Mouse (Mus musculus) gastrocnemius, postnatal 10 days (tissue): Measurements from ENCODE around the gene Gm21887. TPM values are rescaled to one million over a fixed set of nuclear protein-coding genes. Genes with fewer than 3 reads are reported as not detected.
"Not testable (repeated sequence)": the region's sequence is repeated elsewhere in the genome, so short reads cannot be mapped to it uniquely, and the experiment has no call there.

Experiments used
- DNase-seq: peaks from one replicate; pipeline ENCODE4 v3.0.0; 2021; ENCODE audit warnings: mixed read lengths
- long read RNA-seq, 2 experiments: library from polyadenylated mRNA; stranded (forward); transcript quantifications; one replicate each; pipeline ENCODE4 v2.0.0; 2021
- total RNA-seq, 2 experiments: library from RNA; stranded (reverse); gene quantifications; 2 replicates each; pipeline ENCODE4 v1.2.3; 2021

Gm21887 gene
- total RNA-seq: 10 to 100 TPM; 47.0 to 72.9 TPM
- long read RNA-seq, experiment 1, partial matches to known transcripts: 1 of 19 reads
- long read RNA-seq, experiment 1, other reads (novel, unspliced or antisense): 18 of 19 reads
- long read RNA-seq, experiment 2, partial matches to known transcripts: 2 of 5 reads
- long read RNA-seq, experiment 2, other reads (novel, unspliced or antisense): 3 of 5 reads

DNA sequence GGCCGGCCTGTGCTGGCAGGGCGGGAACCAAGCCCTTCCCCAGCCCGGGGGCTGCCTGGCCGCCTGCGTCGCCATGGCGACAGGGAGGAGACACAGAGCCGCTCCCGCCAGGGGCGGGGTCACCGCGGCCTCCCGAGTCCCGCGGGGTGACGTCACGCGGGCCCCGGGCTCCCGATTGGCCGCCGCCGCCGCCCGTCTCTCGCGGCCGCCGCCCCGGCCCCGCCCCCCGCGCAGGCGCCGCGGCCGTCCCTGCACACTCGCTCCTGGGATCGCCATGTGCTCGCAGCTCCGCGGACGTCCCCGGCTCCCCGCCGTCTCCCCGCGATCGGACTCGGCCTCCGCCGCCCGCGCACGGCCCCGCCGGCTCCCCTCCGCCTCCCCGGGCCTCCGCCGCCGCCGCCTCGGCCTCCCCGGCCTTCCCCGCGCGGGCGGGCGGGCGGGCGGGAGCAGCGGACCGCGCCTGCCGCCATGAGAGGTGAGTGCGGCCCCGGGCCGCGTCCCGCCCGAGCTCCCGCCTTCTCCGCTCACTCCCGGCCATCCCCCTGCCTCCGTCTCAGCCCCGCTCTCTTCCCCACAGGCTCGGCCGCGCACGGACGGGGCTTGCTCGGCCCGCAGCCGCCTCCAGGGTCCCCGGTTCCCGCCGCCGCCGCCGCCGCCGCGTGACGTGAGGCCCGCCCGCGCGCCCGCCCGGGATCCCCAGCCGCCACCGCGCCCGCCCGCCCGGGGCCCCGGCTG is at the start of gene Gm21887:
Gene Gm21887 (plus strand): TSS at position 644 of the 735 bp plus-strand sequence.
- peak; percentile 99 for DNase-seq

DNA sequence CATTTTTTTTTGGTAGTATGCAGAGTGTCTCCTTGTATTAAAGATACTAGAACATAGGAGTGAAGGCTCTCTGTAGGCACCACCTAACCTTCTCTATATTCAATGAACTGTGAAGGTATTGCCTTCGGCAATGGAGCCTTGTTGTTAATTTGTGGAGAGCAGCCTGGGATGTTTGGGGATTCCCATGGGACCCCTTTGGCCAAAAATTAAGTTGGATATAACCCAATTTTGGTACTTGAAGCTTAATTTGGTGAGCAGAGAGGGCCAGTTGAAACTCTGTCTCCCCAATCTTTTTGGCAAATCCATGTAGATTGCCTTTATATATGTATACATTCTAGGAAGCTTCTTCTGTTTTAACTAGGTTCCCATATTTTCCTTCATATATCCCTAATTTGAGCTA is 40.1 kb upstream of the Gm21887 start:
- DNase-seq: no peak

DNA sequence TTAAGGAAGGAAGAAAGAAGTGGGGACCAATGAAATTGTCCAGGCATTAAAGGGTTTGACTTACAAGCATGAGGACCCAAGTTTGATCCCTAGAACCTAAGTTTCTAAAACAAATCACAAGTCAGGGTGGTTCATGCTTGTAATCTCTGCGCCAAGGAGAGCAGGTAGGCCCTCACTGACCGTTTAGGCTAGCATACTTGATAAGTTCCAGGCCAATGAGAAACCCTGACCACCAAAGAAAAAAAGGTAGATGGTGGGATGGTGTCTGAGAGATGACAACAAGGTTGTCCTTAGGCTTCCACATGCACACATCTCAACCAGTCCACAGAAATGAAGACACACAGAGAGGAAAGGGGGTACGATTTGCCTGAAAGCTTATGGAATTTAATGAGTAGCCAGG is 39.7 kb upstream of the Gm21887 start:
- not testable (repeated sequence) for DNase-seq

DNA sequence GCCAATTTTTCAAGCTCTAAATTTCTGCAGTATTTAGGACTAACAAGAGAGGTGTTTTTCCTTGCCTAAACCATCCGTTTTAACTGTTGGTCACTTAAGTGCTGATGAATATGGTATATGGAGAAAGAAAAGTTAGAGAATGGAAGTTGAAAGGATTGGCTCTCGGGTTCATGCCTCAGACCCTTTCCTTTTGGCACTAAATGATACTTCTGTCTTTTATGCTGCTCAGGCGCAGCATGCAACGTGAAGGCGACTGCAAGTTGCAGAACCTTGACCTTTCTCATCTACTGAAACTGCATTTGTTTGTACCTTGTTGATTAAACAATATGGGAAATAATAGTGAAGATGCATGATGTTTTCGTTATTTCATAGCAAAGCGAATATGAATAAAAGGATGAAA is 38.9 kb upstream of the Gm21887 start:
- not testable (repeated sequence) for DNase-seq

DNA sequence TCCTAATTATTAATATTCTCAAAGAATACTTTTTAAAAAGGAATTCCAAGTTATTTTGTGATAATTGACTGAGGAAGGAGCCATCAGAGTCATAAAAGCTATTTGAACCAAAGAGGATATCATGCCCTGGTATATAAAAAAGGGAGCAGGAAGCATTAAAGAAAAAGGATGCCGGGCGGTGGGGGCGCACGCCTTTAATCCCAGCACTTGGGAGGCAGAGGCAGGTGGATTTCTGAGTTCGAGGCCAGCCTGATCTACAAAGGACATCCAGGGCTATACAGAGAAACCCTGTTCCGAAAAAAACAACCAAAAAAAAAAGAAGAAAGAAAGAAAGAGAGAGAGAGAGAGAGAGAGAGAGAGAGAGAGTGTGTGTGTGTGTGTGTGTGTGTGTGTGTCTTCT is 37.9 kb upstream of the Gm21887 start:
- not testable (repeated sequence) for DNase-seq

DNA sequence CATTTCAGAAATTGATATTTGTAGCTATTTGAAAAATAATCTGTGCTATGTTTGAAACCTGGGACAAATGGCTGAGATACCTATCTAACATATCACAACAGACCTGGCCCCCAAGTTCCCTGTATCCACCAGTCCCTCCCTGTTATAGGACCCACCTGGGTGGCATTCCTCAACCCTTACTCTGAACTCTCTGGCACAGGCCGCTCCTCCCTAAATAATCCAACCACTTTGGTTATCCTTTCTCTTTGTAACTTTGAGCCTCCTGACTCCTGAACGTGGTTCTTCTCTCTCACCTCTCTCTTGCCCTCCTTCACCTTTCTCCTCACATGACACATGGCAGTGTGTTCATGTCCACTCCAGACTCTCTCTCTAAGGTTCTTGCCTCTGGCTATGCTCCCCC is 37.3 kb upstream of the Gm21887 start:
- not testable (repeated sequence) for DNase-seq

DNA sequence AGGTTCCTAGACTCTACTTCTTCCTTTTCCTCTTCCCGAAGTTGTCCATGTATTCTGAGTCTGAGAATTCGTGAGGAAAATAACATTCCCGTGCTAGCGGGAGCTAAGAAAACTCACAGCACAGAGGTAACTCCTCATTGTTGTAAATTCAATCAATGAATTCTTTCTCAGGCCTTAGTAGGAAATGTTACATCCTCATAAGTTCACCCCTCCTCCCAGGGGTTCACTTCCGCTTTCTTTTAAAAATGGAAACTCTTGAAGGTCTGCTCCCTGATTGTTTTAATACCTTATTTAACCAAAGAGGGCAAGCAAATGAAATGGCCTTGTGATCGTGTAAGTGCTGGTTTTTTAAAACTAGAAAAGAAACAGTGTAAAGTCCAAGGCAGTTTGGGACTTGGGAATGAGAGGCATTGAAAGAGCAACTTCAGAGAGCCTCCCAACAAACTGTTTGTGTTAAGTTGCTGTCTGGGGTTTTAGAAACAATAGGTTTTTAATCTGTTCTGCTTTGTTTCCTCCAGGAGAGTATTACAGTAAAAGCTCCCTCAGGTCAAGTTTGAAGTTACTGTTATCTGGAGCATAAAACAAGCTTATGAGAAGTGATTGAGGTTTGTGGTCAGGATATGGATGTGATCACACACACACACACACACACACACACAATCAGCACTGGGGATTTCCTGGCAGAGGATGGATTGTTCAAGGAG is 36.5 kb upstream of the Gm21887 start:
- not testable (repeated sequence) for DNase-seq

DNA sequence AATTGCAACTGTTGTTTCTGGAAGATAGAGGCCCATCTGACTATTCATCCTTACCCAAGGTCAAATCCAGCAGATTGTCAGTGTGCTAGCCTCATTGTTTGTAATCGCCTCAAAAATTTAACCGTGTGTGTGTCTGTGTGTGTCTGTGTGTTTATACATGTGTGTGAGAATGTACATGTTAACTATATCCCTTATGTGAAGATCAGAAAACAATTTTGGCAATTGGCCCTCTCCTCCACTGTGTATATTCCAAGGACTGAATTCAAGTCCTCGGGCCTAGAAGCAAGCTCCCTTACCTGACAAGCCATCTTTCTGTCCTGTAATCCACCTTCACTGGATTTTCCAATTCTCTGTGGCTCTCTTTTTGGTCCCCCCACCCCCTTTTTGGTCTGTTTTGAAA is 35.7 kb upstream of the Gm21887 start:
- not testable (repeated sequence) for DNase-seq

DNA sequence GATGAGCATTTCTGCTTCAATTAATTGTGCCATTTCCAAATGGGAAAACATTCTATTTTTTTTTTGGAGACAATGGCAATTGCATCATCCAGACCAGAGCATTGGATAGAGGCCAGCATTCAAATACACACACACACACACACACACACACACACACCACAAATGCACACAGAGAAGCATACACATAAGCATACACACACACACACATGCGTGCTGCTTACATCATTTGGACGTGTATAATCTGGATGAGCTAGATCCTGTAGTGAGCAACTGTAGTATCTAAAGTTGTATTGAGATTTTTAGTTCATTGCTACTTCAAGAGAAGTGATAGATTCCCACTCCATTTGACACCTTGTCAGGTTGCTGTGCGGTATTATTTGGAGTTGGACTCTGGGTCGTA is 35.0 kb upstream of the Gm21887 start:
- not testable (repeated sequence) for DNase-seq

DNA sequence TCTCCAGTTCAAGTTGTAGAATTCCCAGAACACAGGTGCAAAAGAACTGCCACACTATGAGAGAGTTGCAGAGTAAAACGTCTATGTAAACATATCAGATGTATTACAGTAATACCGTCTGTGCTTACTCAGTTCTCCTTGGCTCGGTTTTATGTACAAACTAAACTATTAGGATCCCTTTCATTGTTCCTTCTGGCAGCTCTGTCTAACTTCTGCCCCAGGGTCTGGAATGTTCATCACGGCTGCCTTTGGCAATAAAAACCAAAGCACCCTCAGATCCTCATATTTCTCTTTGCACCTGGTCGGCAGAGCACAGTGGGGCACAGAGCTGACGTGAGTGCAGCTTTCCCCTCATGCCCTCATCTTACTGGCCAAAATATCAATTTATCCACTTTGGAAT is 34.5 kb upstream of the Gm21887 start:
- DNase-seq: not testable (repeated sequence)

DNA sequence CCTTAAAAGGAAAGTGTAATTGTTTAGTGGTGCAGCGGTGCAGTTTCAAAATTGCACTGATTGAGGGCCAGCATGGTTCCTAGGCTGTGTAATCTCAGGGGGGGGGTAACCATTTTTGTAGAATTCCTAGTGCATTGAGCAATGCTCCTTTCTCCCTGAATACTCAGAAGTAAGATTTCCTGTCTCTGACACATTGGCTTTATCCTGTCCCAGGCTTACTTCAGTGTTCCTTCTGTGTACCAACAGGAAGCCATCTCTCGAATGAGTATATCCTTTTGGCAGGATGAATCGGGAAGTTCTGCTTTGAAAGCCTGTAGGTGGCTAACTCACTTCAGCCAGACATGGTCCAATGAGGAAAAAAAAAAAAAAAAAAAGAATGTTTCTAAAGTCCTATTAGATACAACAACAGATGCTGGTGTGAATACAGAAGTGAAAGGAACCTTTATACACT is 33.8 kb upstream of the Gm21887 start:
- DNase-seq: not testable (repeated sequence)

DNA sequence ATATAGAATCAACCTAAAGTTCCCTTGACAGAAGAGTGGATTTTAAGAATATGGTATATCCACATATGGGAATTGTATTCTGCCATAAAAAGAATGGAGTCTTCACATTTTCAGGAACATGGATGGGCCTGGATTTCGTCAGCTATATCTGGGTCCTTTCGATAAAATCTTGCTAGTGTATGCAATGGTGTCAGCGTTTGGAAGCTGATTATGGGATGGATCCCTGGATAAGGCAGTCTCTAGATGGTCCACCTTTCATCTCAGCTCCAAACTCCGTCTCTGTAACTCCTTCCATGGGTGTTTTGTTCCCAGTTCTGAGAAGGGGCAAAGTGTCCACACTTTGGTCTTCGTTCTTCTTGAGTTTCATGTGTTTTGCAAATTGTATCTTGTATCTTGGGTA is 33.1 kb upstream of the Gm21887 start:
- not testable (repeated sequence) for DNase-seq

DNA sequence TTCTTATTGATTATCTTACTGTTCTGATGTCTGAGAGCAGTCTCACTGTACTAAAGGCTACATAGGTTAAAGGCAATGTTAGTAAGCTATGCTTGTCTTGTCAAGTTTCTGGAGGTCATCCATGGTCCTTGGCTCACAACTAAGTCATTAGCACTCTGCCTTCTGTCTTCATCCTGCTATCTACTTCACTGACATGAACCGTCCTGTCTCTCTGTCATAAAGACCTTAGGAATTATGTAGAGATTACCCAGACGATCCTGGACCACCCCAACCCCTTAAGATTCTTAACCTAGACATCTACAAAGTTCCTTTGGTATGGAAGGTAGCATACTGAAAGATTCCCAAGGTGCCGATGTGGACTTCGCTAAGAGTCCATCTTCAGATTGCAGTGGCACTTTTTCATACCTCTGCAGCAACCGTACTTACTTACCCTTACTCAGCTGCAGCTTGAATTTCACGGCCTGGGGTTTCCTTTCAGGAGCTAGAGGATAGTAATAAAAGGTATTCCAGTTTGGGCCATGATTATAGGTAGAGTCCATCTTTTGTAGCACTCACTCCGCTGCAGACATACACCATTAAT is 31.5 kb upstream of the Gm21887 start:
- DNase-seq: not testable (repeated sequence)

DNA sequence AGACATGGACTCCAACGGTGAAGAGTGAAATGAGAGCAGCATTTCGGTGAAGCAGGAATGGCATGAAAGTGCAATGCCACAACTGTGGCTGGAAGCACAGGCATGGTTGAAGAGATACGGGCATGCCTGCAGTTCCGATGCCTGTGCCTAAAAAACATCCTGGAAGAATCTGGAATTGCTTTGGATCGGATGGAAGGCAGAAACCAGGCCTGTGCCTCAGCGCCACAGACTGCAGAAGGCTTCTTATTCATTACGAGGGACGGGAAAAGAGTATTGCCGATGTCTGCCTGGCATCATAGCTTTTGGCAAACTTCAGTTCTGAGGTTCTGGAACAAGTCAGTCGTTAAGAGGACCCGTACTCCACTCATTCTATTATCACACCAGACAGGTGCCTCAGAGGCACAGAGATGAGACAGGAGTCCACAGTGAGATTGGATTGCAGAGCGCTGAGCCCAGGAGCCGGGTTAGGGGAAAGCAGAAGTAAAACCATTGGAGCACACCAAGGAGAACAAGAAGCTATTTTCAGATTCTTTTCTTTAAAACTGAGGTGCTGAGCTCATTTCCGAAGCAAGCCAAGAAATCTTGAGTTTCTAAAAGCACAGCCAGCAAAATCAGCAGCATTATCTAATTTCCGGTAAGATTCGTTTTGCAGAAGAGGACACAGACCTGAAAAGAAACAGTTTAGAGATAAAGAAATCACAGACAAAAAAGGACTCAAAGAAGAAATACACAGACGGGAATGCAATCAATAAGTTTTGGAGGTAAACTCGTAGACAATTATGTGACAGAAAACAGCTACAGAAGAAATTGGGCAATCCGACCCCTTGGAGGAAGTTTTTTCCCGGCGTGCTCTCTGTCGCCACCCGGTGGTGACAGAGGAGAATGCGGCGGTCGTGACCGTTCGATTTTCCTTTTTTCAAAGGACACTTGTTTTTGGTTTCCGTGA is 30.8 kb upstream of the Gm21887 start:
- peak; percentile 79 for DNase-seq

DNA sequence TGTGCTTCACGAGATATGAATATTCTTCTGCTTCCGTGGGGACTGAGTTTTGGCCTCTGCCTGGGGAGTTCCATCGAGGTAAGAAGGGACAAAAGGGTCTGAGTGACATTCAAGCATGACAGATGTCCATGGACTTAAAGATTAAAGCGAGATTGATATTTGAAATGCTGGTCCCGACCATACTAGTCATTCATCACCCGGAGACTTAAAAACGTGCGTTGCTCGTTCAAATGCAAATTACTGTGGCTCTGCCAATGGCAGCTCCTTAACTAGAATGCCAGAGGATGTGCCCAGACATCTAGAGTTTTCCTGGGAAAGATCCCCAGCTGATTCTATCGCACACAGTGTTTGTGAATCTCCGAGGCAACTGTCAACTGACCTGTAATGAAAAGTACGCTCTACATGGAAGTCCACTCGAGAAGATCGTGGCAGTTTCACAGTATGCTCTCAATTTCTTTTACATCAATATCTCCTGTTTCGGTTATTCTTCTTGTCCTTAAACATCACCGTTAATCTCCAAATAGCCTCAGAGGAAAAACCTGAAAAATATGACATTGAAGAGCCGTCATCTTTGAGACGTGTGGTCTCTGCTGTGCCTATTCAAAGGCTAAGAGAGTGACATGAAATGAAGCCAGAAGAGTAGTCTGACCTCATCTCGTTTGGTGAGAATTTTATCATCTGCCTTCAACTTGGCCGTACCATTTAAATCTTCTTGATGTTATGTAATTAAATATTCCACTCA is 29.8 kb upstream of the Gm21887 start:
- not testable (repeated sequence) for DNase-seq

DNA sequence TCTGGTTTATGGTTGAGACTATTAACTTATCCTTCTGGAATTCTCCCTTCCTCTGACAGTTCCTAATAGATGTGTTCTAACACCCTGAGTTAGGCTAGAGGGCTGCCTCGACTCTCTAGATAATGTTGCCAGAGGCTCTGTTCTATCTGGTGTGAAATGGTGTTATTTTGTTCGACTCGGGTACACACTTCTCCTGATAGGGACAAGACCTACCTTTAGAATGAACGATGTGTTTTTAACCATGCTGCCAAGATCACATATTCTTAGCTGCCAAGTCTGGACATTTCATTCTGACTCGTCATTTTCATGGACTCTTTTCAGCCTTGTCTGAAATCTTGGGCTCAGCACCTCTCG is 29.3 kb upstream of the Gm21887 start:
- DNase-seq: not testable (repeated sequence)

DNA sequence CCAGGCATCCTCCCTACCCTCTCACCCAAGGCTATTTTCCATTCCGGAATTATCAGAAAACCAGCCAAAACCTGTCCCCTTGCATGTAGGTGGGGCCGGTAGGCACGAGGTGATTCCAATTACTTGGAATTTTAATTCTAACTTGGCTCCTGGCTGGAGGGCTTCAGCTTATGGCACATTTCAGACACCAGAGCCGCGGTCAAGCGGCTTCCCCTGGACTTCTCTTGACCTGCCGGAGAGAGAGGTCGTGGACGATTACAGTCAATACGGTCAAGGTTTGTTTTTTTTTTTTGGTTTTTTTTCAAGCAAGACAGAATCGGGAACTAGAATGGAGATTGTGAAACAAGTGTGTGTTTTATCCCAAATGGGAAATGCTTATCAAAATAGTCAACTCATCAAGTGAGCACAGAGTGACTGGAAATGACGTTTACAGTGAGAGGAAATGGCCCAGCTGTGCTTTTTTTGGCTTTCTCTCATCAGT is 28.6 kb upstream of the Gm21887 start:
- no peak for DNase-seq

DNA sequence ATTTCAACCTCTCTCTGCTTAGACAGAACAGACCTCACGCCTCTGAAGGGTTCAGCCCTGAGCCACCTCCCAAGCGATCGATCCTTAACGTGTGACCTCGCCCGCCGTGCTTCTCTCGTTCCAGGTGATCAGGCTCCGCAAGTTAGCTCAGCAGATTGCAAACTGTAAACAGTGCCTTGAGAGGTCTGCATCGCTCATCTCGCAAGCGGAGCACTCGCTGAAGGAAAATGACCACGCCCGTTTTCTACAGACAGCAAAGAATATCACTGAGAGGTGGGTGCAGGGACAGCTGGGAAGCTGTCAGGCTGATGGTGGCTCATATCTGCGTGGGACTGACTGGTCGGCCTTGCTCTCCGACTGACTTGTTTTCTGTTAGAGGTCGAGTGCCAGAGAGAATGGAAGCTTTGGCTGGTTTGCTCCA is 27.7 kb upstream of the Gm21887 start:
- DNase-seq: not testable (repeated sequence)

DNA sequence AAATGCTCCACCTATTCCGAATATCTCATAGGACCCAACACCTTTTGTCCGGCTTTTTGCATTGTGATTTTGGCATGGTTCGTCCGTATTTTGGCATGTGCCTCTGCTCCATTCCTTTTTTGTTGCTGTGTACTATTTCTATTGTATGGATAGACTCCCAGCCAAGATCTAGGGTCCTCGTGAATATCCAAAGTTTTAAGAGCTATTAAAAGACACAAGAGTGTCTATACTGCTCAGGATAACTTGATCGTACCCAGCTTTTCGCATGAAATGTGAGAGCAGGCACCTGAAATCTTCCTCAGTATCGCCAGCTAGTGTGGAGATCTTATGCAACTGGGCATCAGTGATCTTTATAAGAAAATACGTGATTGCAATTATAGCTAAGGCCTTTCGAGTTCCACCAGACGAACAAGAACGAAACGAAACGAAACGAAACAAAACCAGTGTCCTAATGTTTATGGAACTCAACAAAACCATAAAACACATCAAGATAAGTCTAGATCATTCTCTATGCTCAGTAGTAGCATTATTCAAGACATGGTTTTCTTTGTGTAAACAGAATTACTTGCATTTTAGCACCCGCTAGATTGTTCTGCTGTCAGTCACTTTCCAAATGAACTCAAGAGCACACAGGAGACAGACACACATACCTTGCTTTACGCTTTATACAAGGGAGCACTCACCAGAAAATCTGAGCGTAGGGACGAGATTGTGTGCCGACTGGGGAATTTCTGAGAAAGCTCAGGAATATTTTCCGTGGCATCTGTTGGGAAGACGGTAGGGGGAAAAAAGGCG is 26.7 kb upstream of the Gm21887 start:
- DNase-seq: not testable (repeated sequence)
